Mouse (Mus musculus): Measurements from ENCODE around the gene Themis.

Themis gene

GRCm38 (mm10) chr10:28805160-28805559 lies 137.0 kb downstream of the Themis start:
- no peak for DNase-seq (ENCODE audit: low spot score)

GRCm38 (mm10) chr10:28811928-28812570 lies 143.9 kb downstream of the Themis start:
- DNase-seq (ENCODE audit: low spot score): no peak

- DNase-seq (ENCODE audit: low spot score): no peak
Observed at GRCm38 (mm10) chr10:28812571-28812936, 144.4 kb downstream of the Themis start.

GRCm38 (mm10) chr10:28816160-28816559 lies 148.0 kb downstream of the Themis start:
- no peak for DNase-seq (ENCODE audit: low spot score)

GRCm38 (mm10) chr10:28822320-28822719 lies 154.2 kb downstream of the Themis start:
- DNase-seq (ENCODE audit: low spot score): no peak

GRCm38 (mm10) chr10:28842605-28843004 lies 174.4 kb downstream of the Themis start:
- DNase-seq (ENCODE audit: low spot score): no peak

GRCm38 (mm10) chr10:28843755-28844717 lies 175.9 kb downstream of the Themis start:
- DNase-seq (ENCODE audit: low spot score): peak; percentile 77

GRCm38 (mm10) chr10:28856154-28856553 lies 188.0 kb downstream of the Themis start:
- DNase-seq (ENCODE audit: low spot score): no peak

- no peak for DNase-seq (ENCODE audit: low spot score)
Observed at GRCm38 (mm10) chr10:28870580-28871354, 202.6 kb downstream of the Themis start.

- no peak for DNase-seq (ENCODE audit: low spot score)
Observed at GRCm38 (mm10) chr10:28874605-28875004, 206.4 kb downstream of the Themis start.

GRCm38 (mm10) chr10:28887643-28888042 lies 219.5 kb downstream of the Themis start:
- DNase-seq (ENCODE audit: low spot score): no peak

GRCm38 (mm10) chr10:28890886-28891285 lies 222.7 kb downstream of the Themis start:
- no peak for DNase-seq (ENCODE audit: low spot score)

GRCm38 (mm10) chr10:28898351-28898750 lies 230.2 kb downstream of the Themis start:
- DNase-seq (ENCODE audit: low spot score): no peak
